Mouse (Mus musculus) ES-E14 (cell line): ENCODE measurements at regions not wholly inside any gene's neighbourhood (a gene's known extent, or its start where the extent isn't known, plus 50 kb on each side); places are given as distances from the start of the nearest gene placed in this dataset.
A peak's percentile ranks its signal among the peaks of the same experiment; 100 is the strongest.

Source experiments
- DNase-seq: peaks from one replicate; pipeline ENCODE4 v3.0.0-alpha.2; 2013; ENCODE audit warnings: low read depth, low spot score
- H3K27ac ChIP-seq: 2 replicates; pipeline ENCODE4 v1.5.1; 2012; ENCODE audit warnings: low read depth, mild to moderate bottlenecking, low read length, moderate library complexity, mixed read lengths; ENCODE audit not compliant: poor library complexity, insufficient read depth, severe bottlenecking
- H3K36me3 ChIP-seq: 2 replicates; pipeline ENCODE4 v1.6.1; 2012; ENCODE audit warnings: mild to moderate bottlenecking, low read length, moderate library complexity, mixed read lengths; ENCODE audit not compliant: control insufficient read depth, poor library complexity, insufficient read depth, severe bottlenecking
- H3K4me1 ChIP-seq, 2 experiments: fragments of 150-350 bp in 1 of 2; sonication (generic) in 1 of 2; 2 replicates each; pipeline ENCODE4 v1.6.1; 2012; ENCODE audit warnings: low read length in 2 of 2, mild to moderate bottlenecking in 1 of 2, mixed read lengths in 1 of 2; ENCODE audit not compliant: control insufficient read depth in 2 of 2, insufficient read depth in 2 of 2, poor library complexity in 1 of 2
- H3K4me3 ChIP-seq, 2 experiments: fragments of 150-350 bp in 1 of 2; sonication (generic) in 1 of 2; 2 replicates each; pipeline ENCODE4 v1.5.1; 2012; ENCODE audit warnings: low read length in 2 of 2, low read depth in 1 of 2, mild to moderate bottlenecking in 1 of 2, mixed read lengths in 1 of 2; ENCODE audit not compliant: insufficient read depth in 1 of 2, poor library complexity in 1 of 2, severe bottlenecking in 1 of 2
- H3K9ac ChIP-seq: 2 replicates; pipeline ENCODE4 v1.6.1; 2012; ENCODE audit warnings: low read depth, mild to moderate bottlenecking, low read length, mixed read lengths; ENCODE audit not compliant: poor library complexity, insufficient read depth, severe bottlenecking
- H3K9me3 ChIP-seq: fragments of 150-350 bp; sonication (generic); 2 replicates; pipeline ENCODE4 v1.6.1; 2012; ENCODE audit warnings: low read depth, mild to moderate bottlenecking, low read length; ENCODE audit not compliant: control insufficient read depth, insufficient read depth
- CHD2 ChIP-seq: IDR thresholded peaks from 2 replicates; pipeline ENCODE4 v1.6.1; 2014; ENCODE audit warnings: mild to moderate bottlenecking, low read depth, low read length, inconsistent platforms
- HCFC1 ChIP-seq: IDR thresholded peaks from 2 replicates; pipeline ENCODE4 v1.6.1; 2012; ENCODE audit warnings: low read length, inconsistent platforms, borderline replicate concordance; ENCODE audit not compliant: insufficient read depth
- MAFK ChIP-seq: IDR thresholded peaks from 2 replicates; pipeline ENCODE4 v1.6.1; 2014; ENCODE audit warnings: mild to moderate bottlenecking, low read depth, low read length, inconsistent platforms; ENCODE audit not compliant: insufficient read depth
- ZC3H11A ChIP-seq: IDR thresholded peaks from 2 replicates; pipeline ENCODE4 v1.6.1; 2012; ENCODE audit warnings: low read depth, mild to moderate bottlenecking, inconsistent platforms, low read length, borderline replicate concordance
- ZNF384 ChIP-seq: IDR thresholded peaks from 2 replicates; pipeline ENCODE4 v1.6.1; 2012; ENCODE audit warnings: low read depth, low read length, inconsistent platforms
- in situ Hi-C, 2 experiments: fragments of 600-800 bp; cut with MboI; formaldehyde crosslinking; loops; one replicate each; pipeline ENCODE4 v1.15.1; 2025; ENCODE audit warnings: low sequenced_read_pairs in 2 of 2, inconsistent platforms in 1 of 2; ENCODE audit not compliant: unreplicated experiment in 2 of 2

- no peaks in the 10 kb centered on the region for H3K4me1 ChIP-seq
- no peak overlapping the region for H3K9ac ChIP-seq
- in situ Hi-C loops: no loop called here
- no peaks in the 10 kb centered on the region for H3K9me3 ChIP-seq
- no peaks in the 10 kb centered on the region for H3K36me3 ChIP-seq
- TF ChIP-seq ZNF384 (no peak), CHD2 (no peak), ZC3H11A (no peak), HCFC1 (no peak), MAFK (no peak)
- H3K4me3 ChIP-seq: no peak overlapping the region
- no peak for DNase-seq
- H3K27ac ChIP-seq: no peak overlapping the region
Observed at GRCm38 (mm10) chr10:48472927-48473326, 1315.6 kb downstream of the Grik2 start.

GRCm38 (mm10) chr10:48443739-48444342 is 1344.7 kb downstream of the Grik2 start:
- H3K27ac ChIP-seq: no peak overlapping the region
- H3K36me3 ChIP-seq: no peaks in the 10 kb centered on the region
- H3K4me1 ChIP-seq: no peaks in the 10 kb centered on the region
- no peak for TF ChIP-seq CHD2
- in situ Hi-C loops: no loop called here
- no peak overlapping the region for H3K9ac ChIP-seq
- H3K4me3 ChIP-seq: no peak overlapping the region
- H3K9me3 ChIP-seq: no peaks in the 10 kb centered on the region
- DNase-seq: no peak

- in situ Hi-C loops: no loop called here
- no peak for TF ChIP-seq HCFC1
- no peak for TF ChIP-seq ZC3H11A
- no peak for TF ChIP-seq MAFK
- no peak for TF ChIP-seq ZNF384
- TF ChIP-seq CHD2: no peak
- Histone ChIP-seq H3K9me3 (no peaks in the 10 kb centered on the region), H3K9ac (no peak overlapping the region), H3K27ac (no peak overlapping the region), H3K4me1 (no peaks in the 10 kb centered on the region), H3K36me3 (no peaks in the 10 kb centered on the region), H3K4me3 (no peak overlapping the region)
- DNase-seq: no peak
Observed at GRCm38 (mm10) chr10:48433287-48433686, 1355.3 kb downstream of the Grik2 start.

DNA sequence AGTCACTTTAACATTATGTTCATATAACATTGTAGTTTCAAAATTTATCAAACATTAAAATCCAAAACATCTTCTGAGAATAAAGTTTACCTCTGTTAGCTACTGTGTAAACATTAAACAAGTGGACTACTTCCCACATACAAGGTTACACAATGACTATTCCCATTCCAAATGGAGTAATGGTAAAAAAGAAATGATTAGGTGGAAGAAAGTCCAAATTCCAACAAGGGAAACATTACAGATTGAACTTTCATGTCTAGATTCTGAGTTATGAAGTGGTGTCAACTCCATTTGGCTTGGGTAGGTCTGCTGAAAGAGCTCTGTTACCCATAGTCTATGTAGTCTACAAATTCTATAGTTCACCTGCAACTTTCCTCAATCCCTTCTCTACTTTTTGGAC is 1363.1 kb downstream of the Grik2 start:
- TF ChIP-seq ZC3H11A (no peak), HCFC1 (no peak), CHD2 (no peak), MAFK (no peak), ZNF384 (no peak)
- H3K36me3 ChIP-seq: no peaks in the 10 kb centered on the region

DNA sequence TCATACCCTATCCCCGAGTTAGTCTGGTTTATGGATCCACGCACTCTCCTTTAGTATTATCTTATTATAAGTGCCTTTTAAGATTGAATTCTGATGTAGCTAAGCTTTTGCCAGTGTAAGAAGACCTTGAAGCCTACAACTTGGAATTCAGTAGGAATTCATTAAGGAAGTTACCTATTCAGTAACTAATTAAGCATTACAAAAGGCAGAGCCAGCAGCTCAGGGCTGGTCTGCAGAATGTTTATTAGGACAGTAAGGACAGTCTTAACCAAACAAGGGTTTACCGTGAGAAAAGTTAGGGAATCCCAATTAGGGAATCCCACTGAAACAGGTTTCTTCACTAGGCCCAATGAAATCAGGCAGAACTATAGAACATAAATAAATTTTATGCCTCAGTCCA is 1383.5 kb downstream of the Grik2 start:
- H3K4me1 ChIP-seq: no peaks in the 10 kb centered on the region
- H3K9ac ChIP-seq: no peak overlapping the region
- peak overlapping the region; percentile 12; the same call in 1 of the 2 replicates for H3K27ac ChIP-seq
- H3K36me3 ChIP-seq: no peaks in the 10 kb centered on the region
- no peak for DNase-seq
- H3K4me3 ChIP-seq: no peak overlapping the region
- no peak for TF ChIP-seq MAFK
- TF ChIP-seq CHD2: no peak
- no peak for TF ChIP-seq HCFC1
- no peak for TF ChIP-seq ZC3H11A
- TF ChIP-seq ZNF384: no peak
- in situ Hi-C loops: no loop called here
- peaks cover 1% of the 10 kb centered on the region; the same call in 1 of the 2 replicates for H3K9me3 ChIP-seq

More for the DNA sequence above, 1363.1 kb downstream of the Grik2 start:
- Histone ChIP-seq H3K9ac (no peak overlapping the region), H3K9me3 (no peaks in the 10 kb centered on the region), H3K4me3 (no peak overlapping the region), H3K4me1 (no peaks in the 10 kb centered on the region), H3K27ac (no peak overlapping the region)
- DNase-seq: no peak
- in situ Hi-C loops: no loop called here
